Mouse (Mus musculus): ENCODE results near the gene Tcerg1l.

Tcerg1l gene

GRCm38 (mm10) chr7:138217556-138218098, 179.9 kb downstream of the Tcerg1l start:
- DNase-seq (ENCODE audit: low spot score): peak; percentile 6

DNA sequence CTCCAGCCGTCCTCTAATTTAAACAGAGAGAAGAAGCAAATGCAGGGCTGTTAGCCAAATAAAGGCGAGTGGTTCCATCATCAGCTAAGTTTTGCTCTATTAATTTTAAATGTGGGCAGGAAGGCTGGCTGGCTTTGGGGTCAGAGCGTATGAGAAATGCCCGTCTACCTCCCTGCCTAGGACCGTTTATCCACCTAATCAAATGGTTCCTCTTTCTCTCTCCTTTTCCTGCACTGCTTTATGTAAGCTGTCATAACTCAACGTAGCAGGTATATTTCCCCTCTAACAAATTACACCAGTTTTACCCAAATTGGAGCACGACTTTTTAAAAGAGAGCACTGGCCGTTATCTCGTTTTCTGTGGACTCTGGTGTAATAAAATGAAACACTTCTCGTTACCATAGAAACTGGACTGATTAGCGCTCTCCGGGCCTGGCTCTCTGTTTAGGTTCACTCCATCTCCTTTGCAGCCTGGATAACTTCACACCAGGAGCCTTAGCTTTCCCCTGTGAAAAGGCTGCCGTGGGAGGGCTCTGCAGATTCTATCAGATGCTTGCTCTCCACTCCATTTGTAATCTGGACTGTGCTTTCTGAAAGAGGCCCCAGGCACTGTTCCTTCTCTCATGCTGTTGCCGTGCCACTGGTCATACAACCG, 182.2 kb downstream of the Tcerg1l start:
- DNase-seq (ENCODE audit: low spot score): no peak

DNA sequence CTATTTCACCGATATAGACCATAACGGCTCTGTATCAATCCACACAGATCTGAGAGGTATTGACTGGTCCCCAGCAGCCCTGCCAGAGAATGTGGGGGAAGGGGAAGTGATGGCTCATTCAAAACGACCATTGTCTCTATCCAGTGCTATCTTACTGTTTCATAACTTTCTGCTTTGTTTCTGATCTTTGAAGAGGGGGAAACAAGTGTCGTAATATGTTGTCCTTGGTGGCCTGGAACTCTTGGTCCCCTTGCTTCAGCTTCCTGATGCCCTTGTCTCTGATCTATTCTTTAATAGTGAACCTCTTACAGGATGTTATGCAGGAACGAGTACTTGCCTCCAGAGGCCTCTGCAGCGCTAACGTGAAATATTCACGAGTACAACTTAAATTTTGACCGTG, 182.8 kb downstream of the Tcerg1l start:
- no peak for DNase-seq (ENCODE audit: low spot score)

GRCm38 (mm10) chr7:138209769-138210168, 187.8 kb downstream of the Tcerg1l start:
- DNase-seq (ENCODE audit: low spot score): no peak

- no peak for DNase-seq (ENCODE audit: low spot score)
Measured at GRCm38 (mm10) chr7:138205124-138205523, 192.4 kb downstream of the Tcerg1l start.

DNA sequence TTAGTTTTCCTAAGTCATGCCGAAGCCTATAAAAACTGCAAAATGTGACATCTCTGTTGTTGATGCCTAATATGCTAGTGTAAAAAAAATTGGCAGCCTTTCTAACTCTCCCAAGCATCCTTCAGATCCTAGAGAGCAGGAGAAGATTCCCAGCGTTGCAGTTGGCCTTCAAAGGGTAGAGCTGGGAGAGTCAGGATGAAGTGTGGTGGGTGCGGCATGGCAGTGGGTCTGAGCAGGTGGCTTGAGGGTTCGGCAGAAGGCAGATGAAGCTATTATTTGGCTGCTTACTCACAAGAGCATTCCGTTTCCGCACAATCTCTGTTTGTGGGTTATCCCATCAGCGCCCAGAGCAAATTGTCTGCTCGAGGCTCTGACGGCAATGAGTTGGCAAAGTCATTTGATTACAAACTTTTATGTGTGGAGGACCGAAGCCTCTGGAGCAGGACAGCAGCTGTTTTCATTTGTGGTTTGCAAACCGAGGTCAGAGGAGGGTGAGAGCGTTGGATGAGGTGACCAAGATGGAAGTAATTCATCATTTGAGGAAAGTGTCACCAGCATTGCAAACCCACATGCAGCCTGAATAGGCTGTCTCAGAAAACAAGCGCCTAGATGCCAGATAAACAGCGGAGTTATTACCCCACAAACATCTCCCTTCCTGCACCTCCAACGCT, 195.2 kb downstream of the Tcerg1l start:
- DNase-seq (ENCODE audit: low spot score): no peak

- no peak for DNase-seq (ENCODE audit: low spot score)
Measured at GRCm38 (mm10) chr7:138199333-138200058, 198.0 kb downstream of the Tcerg1l start.

GRCm38 (mm10) chr7:138196139-138196538, 201.4 kb downstream of the Tcerg1l start:
- no peak for DNase-seq (ENCODE audit: low spot score)

DNA sequence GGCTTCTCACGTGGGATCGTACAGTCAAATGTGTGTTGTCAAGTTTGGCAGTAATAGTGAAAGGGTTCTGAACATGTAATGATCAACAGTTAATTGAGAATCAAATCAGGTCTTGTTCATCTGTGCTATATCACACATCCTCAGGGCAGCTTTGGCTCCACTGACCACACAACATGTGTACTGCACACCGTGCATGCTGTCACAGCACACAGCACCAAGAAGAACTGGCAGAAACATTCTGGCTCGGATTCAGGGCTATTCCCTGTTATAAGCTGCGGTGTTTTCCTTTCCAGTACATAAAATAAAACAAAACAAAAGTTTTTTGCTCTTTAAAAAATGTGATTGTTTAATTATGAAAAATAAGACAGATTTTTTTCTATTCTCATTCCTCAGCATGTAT, 213.3 kb downstream of the Tcerg1l start:
- no peak for DNase-seq (ENCODE audit: low spot score)

DNA sequence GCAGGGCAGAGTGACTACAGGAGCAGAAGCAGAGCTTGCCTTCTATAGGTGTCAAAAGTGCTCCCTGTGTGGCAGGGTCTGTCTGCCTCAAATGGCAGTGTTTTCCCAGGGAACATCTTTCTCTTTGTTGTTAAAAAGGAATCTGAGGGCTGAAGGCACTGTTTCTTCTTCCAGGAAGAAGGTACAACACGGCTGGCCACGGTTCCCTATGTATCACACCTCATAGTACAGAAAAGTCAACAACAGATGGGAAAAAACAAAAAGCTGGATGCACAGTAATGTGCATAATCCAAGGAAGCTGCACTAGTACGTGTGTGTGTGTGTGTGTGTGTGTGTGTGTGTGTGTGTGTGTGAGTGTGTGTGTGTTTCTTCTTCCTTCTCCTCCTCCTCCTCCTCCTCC, 215.3 kb downstream of the Tcerg1l start:
- DNase-seq (ENCODE audit: low spot score): no peak

DNA sequence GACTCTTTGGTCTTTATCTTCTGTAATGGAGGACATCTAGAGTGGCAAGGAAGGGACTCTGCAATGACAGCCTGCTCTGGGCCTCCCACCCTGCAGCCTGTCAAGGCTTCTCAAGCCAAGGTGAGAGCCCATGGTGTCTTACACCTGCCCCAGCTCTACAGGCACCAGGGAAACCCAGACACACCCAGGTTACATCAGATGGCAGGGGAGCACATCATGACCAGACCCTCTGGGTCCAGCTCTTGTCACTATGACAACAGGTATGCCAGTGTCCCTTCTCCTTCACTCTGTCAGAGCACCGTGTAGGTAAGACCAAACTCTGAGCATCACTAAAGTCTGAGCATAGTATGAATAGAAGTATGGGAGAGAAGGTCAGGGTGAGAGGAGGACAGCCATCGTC, 218.9 kb downstream of the Tcerg1l start:
- DNase-seq (ENCODE audit: low spot score): no peak

DNA sequence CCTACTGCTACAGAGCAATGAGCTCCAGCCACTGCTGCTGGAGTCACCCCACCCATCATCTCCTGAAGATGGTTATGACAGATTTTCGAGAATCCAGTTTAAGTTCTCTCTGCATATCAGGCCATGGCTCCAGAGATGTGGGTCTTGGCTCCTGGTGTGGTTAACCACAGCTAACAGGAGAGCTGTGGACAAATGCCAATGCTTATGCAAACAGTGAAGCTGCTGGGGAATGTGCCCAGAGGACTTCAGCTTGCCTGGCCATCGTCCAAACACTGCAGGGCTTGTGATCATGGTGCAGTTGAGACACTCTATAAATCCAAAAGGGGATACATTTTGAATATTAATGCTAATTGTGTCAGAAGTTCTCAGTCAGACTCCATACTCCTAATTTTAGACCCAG, 221.5 kb downstream of the Tcerg1l start:
- peak; percentile 4 for DNase-seq (ENCODE audit: low spot score)

- DNase-seq (ENCODE audit: low spot score): no peak
Measured at GRCm38 (mm10) chr7:138170389-138170788, 227.1 kb downstream of the Tcerg1l start.
